Mouse (Mus musculus): ENCODE results near the gene Hdac9. TPM values are rescaled to one million over a fixed set of nuclear protein-coding genes. Genes with fewer than 3 reads are reported as not detected.

The Hdac9 gene
- polyA plus RNA-seq, 1 experiment: not detected

- TF ChIP-seq FLI1 (IDR thresholded peaks at IDR 0.05; ENCODE audit: low read length) (no peak), GATA1 (IDR thresholded peaks at IDR 0.05; ENCODE audit: borderline replicate concordance, low read length) (no peak)
- Histone ChIP-seq H3K36me3 (replicated peaks; ENCODE audit: low read length) (no peaks in the 10 kb centered on the region), H3K4me3 (replicated peaks) (no peak overlapping the region), H3K9me3 (no peaks in the 10 kb centered on the region), H3K27me3 (replicated peaks) (no peaks in the 10 kb centered on the region), H3K4me1 (no peaks in the 10 kb centered on the region)
Measured at GRCm38 (mm10) chr12:34292346-34292745, 624.5 kb downstream of the Hdac9 start.

GRCm38 (mm10) chr12:34287218-34287617, 629.7 kb downstream of the Hdac9 start:
- H3K4me1 ChIP-seq: no peaks in the 10 kb centered on the region
- no peaks in the 10 kb centered on the region for H3K36me3 ChIP-seq (replicated peaks; ENCODE audit: low read length)
- H3K4me3 ChIP-seq (replicated peaks): no peak overlapping the region
- TF ChIP-seq FLI1 (IDR thresholded peaks at IDR 0.05; ENCODE audit: low read length) (no peak), GATA1 (IDR thresholded peaks at IDR 0.05; ENCODE audit: borderline replicate concordance, low read length) (no peak)
- H3K27me3 ChIP-seq (replicated peaks): no peaks in the 10 kb centered on the region
- no peaks in the 10 kb centered on the region for H3K9me3 ChIP-seq

- TF ChIP-seq FLI1 (IDR thresholded peaks at IDR 0.05; ENCODE audit: low read length): no peak
- H3K9me3 ChIP-seq: no peaks in the 10 kb centered on the region
- H3K36me3 ChIP-seq (replicated peaks; ENCODE audit: low read length): no peaks in the 10 kb centered on the region
- no peaks in the 10 kb centered on the region for H3K27me3 ChIP-seq (replicated peaks)
- no peak overlapping the region for H3K4me3 ChIP-seq (replicated peaks)
- H3K4me1 ChIP-seq: no peaks in the 10 kb centered on the region
Measured at GRCm38 (mm10) chr12:34284888-34285287, 632.0 kb downstream of the Hdac9 start.

GRCm38 (mm10) chr12:34284396-34284795, 632.5 kb downstream of the Hdac9 start:
- Histone ChIP-seq H3K9me3 (no peaks in the 10 kb centered on the region), H3K4me3 (replicated peaks) (no peak overlapping the region), H3K4me1 (no peaks in the 10 kb centered on the region), H3K36me3 (replicated peaks; ENCODE audit: low read length) (no peaks in the 10 kb centered on the region), H3K27me3 (replicated peaks) (no peaks in the 10 kb centered on the region)
- TF ChIP-seq FLI1 (IDR thresholded peaks at IDR 0.05; ENCODE audit: low read length) (no peak), GATA1 (IDR thresholded peaks at IDR 0.05; ENCODE audit: borderline replicate concordance, low read length) (no peak)

GRCm38 (mm10) chr12:34278822-34279221, 638.1 kb downstream of the Hdac9 start:
- H3K4me1 ChIP-seq: no peaks in the 10 kb centered on the region
- H3K9me3 ChIP-seq: no peaks in the 10 kb centered on the region
- no peak overlapping the region for H3K4me3 ChIP-seq (replicated peaks)
- no peaks in the 10 kb centered on the region for H3K36me3 ChIP-seq (replicated peaks; ENCODE audit: low read length)
- H3K27me3 ChIP-seq (replicated peaks): no peaks in the 10 kb centered on the region
- TF ChIP-seq GATA1 (IDR thresholded peaks at IDR 0.05; ENCODE audit: borderline replicate concordance, low read length): no peak
- TF ChIP-seq FLI1 (IDR thresholded peaks at IDR 0.05; ENCODE audit: low read length): no peak

- Histone ChIP-seq H3K4me1 (no peaks in the 10 kb centered on the region), H3K4me3 (replicated peaks) (no peak overlapping the region), H3K27me3 (replicated peaks) (no peaks in the 10 kb centered on the region), H3K9me3 (no peaks in the 10 kb centered on the region), H3K36me3 (replicated peaks; ENCODE audit: low read length) (no peaks in the 10 kb centered on the region)
- TF ChIP-seq GATA1 (IDR thresholded peaks at IDR 0.05; ENCODE audit: borderline replicate concordance, low read length) (no peak), FLI1 (IDR thresholded peaks at IDR 0.05; ENCODE audit: low read length) (no peak)
Measured at GRCm38 (mm10) chr12:34273816-34274215, 643.1 kb downstream of the Hdac9 start.

- H3K9me3 ChIP-seq: no peaks in the 10 kb centered on the region
Measured at GRCm38 (mm10) chr12:34270096-34270495, 646.8 kb downstream of the Hdac9 start.

GRCm38 (mm10) chr12:34269472-34270040, 647.3 kb downstream of the Hdac9 start:
- Histone ChIP-seq H3K36me3 (replicated peaks; ENCODE audit: low read length) (no peaks in the 10 kb centered on the region), H3K4me1 (no peaks in the 10 kb centered on the region), H3K4me3 (replicated peaks) (no peak overlapping the region), H3K9me3 (no peaks in the 10 kb centered on the region), H3K27me3 (replicated peaks) (no peaks in the 10 kb centered on the region)
- TF ChIP-seq FLI1 (IDR thresholded peaks at IDR 0.05; ENCODE audit: low read length) (no peak), GATA1 (IDR thresholded peaks at IDR 0.05; ENCODE audit: borderline replicate concordance, low read length) (no peak)

More at GRCm38 (mm10) chr12:34270096-34270495, 646.8 kb downstream of the Hdac9 start:
- H3K27me3 ChIP-seq (replicated peaks): no peaks in the 10 kb centered on the region
- H3K4me1 ChIP-seq: no peaks in the 10 kb centered on the region
- no peak for TF ChIP-seq FLI1 (IDR thresholded peaks at IDR 0.05; ENCODE audit: low read length)
- TF ChIP-seq GATA1 (IDR thresholded peaks at IDR 0.05; ENCODE audit: borderline replicate concordance, low read length): no peak
- no peak overlapping the region for H3K4me3 ChIP-seq (replicated peaks)
- H3K36me3 ChIP-seq (replicated peaks; ENCODE audit: low read length): no peaks in the 10 kb centered on the region

GRCm38 (mm10) chr12:34259651-34260050, 657.2 kb downstream of the Hdac9 start:
- no peaks in the 10 kb centered on the region for H3K36me3 ChIP-seq (replicated peaks; ENCODE audit: low read length)
- TF ChIP-seq GATA1 (IDR thresholded peaks at IDR 0.05; ENCODE audit: borderline replicate concordance, low read length) (no peak), FLI1 (IDR thresholded peaks at IDR 0.05; ENCODE audit: low read length) (no peak)
- no peaks in the 10 kb centered on the region for H3K9me3 ChIP-seq
- no peak overlapping the region for H3K4me3 ChIP-seq (replicated peaks)
- no peaks in the 10 kb centered on the region for H3K4me1 ChIP-seq
- no peaks in the 10 kb centered on the region for H3K27me3 ChIP-seq (replicated peaks)

- H3K4me3 ChIP-seq (replicated peaks): no peak overlapping the region
- no peaks in the 10 kb centered on the region for H3K9me3 ChIP-seq
- TF ChIP-seq FLI1 (IDR thresholded peaks at IDR 0.05; ENCODE audit: low read length) (no peak), GATA1 (IDR thresholded peaks at IDR 0.05; ENCODE audit: borderline replicate concordance, low read length) (no peak)
- peaks cover 10% of the 10 kb centered on the region for H3K4me1 ChIP-seq
- H3K36me3 ChIP-seq (replicated peaks; ENCODE audit: low read length): no peaks in the 10 kb centered on the region
- no peaks in the 10 kb centered on the region for H3K27me3 ChIP-seq (replicated peaks)
Measured at GRCm38 (mm10) chr12:34249160-34249559, 667.7 kb downstream of the Hdac9 start.
